Mouse (Mus musculus) lung, adult 10 weeks (tissue): ENCODE data around the gene Hba-a2. TPM values are rescaled to one million over a fixed set of nuclear protein-coding genes. Genes with fewer than 3 reads are reported as not detected.

Experiments used
- polyA plus RNA-seq: library from polyadenylated mRNA; stranded (reverse); fragments of 350-450 nt; fragmentation: Illumina TruSeq; extraction: RNeasy Lipid Tissue Mini Kit (QIAGEN cat#74804); gene quantifications from one replicate; pipeline ENCODE4 v1.2.3, GENCODE M21; 2014; ENCODE audit warnings: low read depth, low replicate concordance; ENCODE audit not compliant: insufficient read depth

The Hba-a2 gene
- 14,852 TPM for polyA plus RNA-seq

DNA sequence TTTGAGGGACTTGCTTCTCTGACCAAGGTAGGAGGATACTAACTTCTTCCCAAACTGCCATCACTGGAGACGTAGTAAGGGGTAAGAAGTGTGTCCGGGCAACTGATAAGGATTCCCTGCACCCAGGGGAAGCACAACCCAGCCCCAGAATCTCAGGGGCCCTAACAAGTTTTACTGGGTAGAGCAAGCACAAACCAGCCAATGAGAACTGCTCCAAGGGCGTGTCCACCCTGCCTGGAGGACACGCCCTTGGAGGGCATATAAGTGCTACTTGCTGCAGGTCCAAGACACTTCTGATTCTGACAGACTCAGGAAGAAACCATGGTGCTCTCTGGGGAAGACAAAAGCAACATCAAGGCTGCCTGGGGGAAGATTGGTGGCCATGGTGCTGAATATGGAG, at the start of gene Hba-a2:
Hba-a2 (plus strand) TSS at position 287 of the 400 bp plus-strand sequence.

GRCm38 (mm10) chr11:32267188-32267884, 29.0 kb upstream of the Hba-a2 start, which contains the start of gene Nprl3:
TSS of gene Nprl3 (minus strand) at chr11:32267707.

GRCm38 (mm10) chr11:32276347-32276746, 19.9 kb upstream of the Hba-a2 start, which contains the start of gene Hba-x:
TSS of gene Hba-x (plus strand) at chr11:32276400.

GRCm38 (mm10) chr11:32283091-32283777, 13.1 kb upstream of the Hba-a2 start, which contains the start of gene Hba-a1:
TSS of gene Hba-a1 (plus strand) at chr11:32283511.

GRCm38 (mm10) chr11:32286695-32287492, 9.4 kb upstream of the Hba-a2 start, which contains the start of gene Hbq1b:
TSS of gene Hbq1b (plus strand) at chr11:32286965.

GRCm38 (mm10) chr11:32299865-32300264, 3.6 kb downstream of the Hba-a2 start, which contains the start of gene Hbq1a:
TSS of gene Hbq1a (plus strand) at chr11:32300069.

Other genes with a start within 250 kb of the Hba-a2 start
- gene Il9r, start 96.2 kb upstream of the Hba-a2 start, polyA plus RNA-seq, result 0.74 TPM
- gene Snrnp25, start 91.1 kb upstream of the Hba-a2 start, polyA plus RNA-seq, result 24.2 TPM
- gene Rhbdf1, start 74.2 kb upstream of the Hba-a2 start, polyA plus RNA-seq, result 19.5 TPM
- 12.7 TPM for gene Mpg, start 70.0 kb upstream of the Hba-a2 start, polyA plus RNA-seq
- gene Nprl3, start 28.8 kb upstream of the Hba-a2 start, polyA plus RNA-seq, result 11.5 TPM
- not detected for gene Hba-x, start 20.1 kb upstream of the Hba-a2 start, polyA plus RNA-seq
- gene Hba-a1, start 13.0 kb upstream of the Hba-a2 start, polyA plus RNA-seq, result 9,126 TPM
- gene Hbq1b, start 9.5 kb upstream of the Hba-a2 start, polyA plus RNA-seq, result not detected
- gene Hbq1a, start 3.6 kb downstream of the Hba-a2 start, polyA plus RNA-seq, result 1.6 TPM
- gene Sh3pxd2b, start 51.3 kb downstream of the Hba-a2 start, polyA plus RNA-seq, result 3.6 TPM
- 5.0 TPM for gene Ubtd2, start 158.9 kb downstream of the Hba-a2 start, polyA plus RNA-seq
- gene Efcab9, start 235.6 kb downstream of the Hba-a2 start, polyA plus RNA-seq, result not detected
- gene Stk10, start 236.8 kb downstream of the Hba-a2 start, polyA plus RNA-seq, result 8.5 TPM